Mouse (Mus musculus) embryonic facial prominence, embryonic 10.5 days (tissue): ENCODE results near the gene Snx18. TPM values are rescaled to one million over a fixed set of nuclear protein-coding genes. Genes with fewer than 3 reads are reported as not detected.

Experiments used
- DNase-seq: peaks from one replicate; pipeline ENCODE4 v3.0.0-alpha.2; 2017; ENCODE audit warnings: low spot score
- H3K27ac ChIP-seq: fragments of 300-500 bp; sonication (generic); replicated peaks from 2 replicates; pipeline ENCODE4 v1.5.1; 2016; ENCODE audit warnings: mild to moderate bottlenecking
- H3K27me3 ChIP-seq: fragments of 300-500 bp; sonication (generic); replicated peaks from 2 replicates; pipeline ENCODE4 v1.6.1; 2016; ENCODE audit warnings: low read depth, mild to moderate bottlenecking; ENCODE audit not compliant: poor library complexity, severe bottlenecking
- H3K36me3 ChIP-seq: fragments of 300-500 bp; sonication (generic); replicated peaks from 2 replicates; pipeline ENCODE4 v1.6.1; 2016; ENCODE audit warnings: mild to moderate bottlenecking, moderate library complexity
- H3K4me1 ChIP-seq: fragments of 300-500 bp; sonication (generic); 2 replicates; pipeline ENCODE4 v1.6.1; 2016
- H3K4me3 ChIP-seq: fragments of 300-500 bp; sonication (generic); 2 replicates; pipeline ENCODE4 v1.5.1; 2016; ENCODE audit warnings: mild to moderate bottlenecking, moderate library complexity
- H3K9me3 ChIP-seq: fragments of 300-500 bp; sonication (generic); 2 replicates; pipeline ENCODE4 v1.6.1; 2016; ENCODE audit warnings: mild to moderate bottlenecking
- WGBS: fragments of 180-500 bp; shearing (Covaris S2); methylation state at CpG from one replicate; pipeline ENCODE4 v1.1.7; 2016; 5-methylcytosine and 5-hydroxymethylcytosine counted together
- polyA plus RNA-seq: library from polyadenylated mRNA; unstranded; fragments of >200 nt; fragmentation: Nextera tagmentation; extraction: Ambion mirVana; gene quantifications from 2 replicates; pipeline ENCODE4 v1.2.1, GENCODE M21; 2016

The Snx18 gene
- polyA plus RNA-seq, 1 experiment from 2014 or later, result 18.0 TPM

DNA sequence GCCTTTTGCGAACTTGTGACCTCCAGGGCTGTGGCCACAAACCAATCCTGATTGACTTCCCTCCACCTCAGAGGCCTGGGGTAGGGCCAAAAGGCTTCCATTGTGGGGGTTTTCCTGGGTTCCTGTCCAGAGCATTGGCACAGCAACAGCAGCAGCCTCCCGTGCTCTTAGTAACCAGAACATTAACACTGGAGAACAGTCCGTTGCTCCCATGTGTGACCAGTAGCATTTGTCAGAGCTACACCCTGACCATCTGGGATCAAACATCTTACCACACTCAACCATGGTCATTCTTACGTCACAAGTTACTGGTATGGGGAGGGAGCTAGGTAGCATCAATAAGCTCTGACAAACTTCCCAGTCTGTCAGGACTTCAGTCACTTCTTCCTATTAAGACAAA is 28.1 kb downstream of the Snx18 start:
- Histone ChIP-seq H3K27ac (no peak overlapping the region), H3K4me1 (peaks cover 20% of the 10 kb centered on the region), H3K36me3 (peaks cover 49% of the 10 kb centered on the region), H3K4me3 (no peak overlapping the region), H3K27me3 (peaks cover 5% of the 10 kb centered on the region; the same call in 1 of the 2 replicates), H3K9me3 (no peaks in the 10 kb centered on the region)
- WGBS, result 95% methylated on average over 4 of the region's 4 CpGs
- DNase-seq, result no peak

DNA sequence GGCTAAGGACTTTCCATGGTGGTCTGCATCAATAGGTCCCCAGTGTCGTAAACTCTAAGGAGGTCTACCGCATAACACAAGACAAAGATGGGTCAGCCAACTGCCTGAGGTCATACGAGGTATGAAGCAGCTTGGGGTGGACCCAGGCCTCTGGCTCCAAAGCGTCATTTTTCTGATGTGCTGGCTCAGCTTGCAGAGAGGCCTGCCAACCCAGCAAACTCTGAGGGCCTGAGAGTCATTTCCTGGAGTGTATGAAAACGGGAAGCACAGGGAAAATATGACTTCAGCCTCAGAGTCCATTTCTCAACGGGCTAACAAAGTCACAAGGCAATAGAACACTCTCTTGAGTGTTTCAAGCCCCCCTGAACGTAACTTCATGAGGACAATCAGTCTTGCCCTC is 28.9 kb downstream of the Snx18 start:
- 83% methylated on average over 7 of the region's 7 CpGs for WGBS
- Histone ChIP-seq H3K4me3 (no peak overlapping the region), H3K9me3 (no peaks in the 10 kb centered on the region), H3K27me3 (peaks cover 5% of the 10 kb centered on the region), H3K36me3 (peaks cover 43% of the 10 kb centered on the region), H3K4me1 (peaks cover 22% of the 10 kb centered on the region), H3K27ac (no peak overlapping the region)
- no peak for DNase-seq

DNA sequence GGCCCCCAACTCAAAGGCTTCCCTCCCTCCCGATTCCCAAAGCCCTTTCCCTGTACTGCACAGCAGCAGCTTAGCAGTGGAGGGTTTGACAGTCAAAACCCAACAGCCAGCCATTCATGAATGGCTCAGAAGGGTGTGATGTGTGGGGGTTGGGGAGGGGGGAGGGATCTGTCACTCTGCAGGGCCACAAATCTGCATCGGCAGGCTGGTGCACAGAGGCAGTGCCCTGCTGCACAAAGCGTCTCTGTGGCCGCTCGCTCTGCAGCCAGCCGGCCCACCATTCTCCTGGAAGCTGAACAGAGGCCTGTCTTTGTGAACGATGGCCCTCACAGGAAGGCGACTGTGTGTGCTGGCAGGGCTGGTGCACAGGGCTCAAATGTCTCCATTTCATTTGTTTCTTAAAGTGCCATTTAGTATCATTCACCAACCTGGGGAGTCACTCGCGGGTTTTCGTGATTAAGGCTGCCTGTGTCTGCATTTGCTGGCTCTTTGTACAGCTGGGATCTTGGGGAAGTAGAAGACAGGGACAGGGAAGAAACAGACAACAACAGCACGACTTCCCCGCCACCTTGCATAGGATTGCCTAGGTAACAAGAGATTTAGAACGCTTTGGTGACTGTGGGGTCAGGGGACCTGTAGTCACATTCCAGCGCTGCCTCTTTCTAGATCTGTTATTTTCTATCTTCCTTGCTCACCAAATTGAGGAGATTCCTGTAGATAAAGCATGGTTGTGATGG is 31.0 kb downstream of the Snx18 start:
- 11% methylated on average over 15 of the region's 15 CpGs for WGBS
- Histone ChIP-seq H3K4me1 (peaks cover 31% of the 10 kb centered on the region), H3K27ac (peak overlapping the region; percentile 73), H3K4me3 (peak overlapping the region; percentile 36), H3K27me3 (peaks cover 5% of the 10 kb centered on the region), H3K36me3 (peaks cover 24% of the 10 kb centered on the region), H3K9me3 (no peaks in the 10 kb centered on the region)
- DNase-seq, result peak; percentile 64

DNA sequence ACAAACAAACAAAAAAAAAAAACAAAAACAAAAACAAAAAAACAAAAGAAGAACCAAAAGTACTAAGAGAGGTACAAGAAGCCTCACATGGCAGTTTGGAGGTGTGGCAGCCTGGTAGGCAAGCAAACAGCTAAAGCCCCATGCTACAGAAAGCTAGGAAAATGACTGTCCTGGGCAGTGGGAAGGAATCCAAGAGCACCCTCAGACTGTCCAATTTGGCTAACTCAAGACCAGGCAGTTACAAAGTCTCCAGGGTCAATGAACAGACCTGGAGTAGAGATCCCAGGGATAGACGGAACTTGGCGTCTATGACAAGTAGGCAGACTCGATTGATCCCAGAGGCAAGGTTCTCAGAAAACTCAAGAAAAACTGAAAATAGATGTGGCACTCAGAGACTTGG is 32.8 kb downstream of the Snx18 start:
- DNase-seq, result no peak
- Histone ChIP-seq H3K4me3 (no peak overlapping the region), H3K36me3 (peaks cover 7% of the 10 kb centered on the region), H3K27ac (no peak overlapping the region), H3K9me3 (no peaks in the 10 kb centered on the region), H3K4me1 (peaks cover 32% of the 10 kb centered on the region), H3K27me3 (peaks cover 5% of the 10 kb centered on the region)
- 89% methylated on average over 3 of the region's 3 CpGs for WGBS

DNA sequence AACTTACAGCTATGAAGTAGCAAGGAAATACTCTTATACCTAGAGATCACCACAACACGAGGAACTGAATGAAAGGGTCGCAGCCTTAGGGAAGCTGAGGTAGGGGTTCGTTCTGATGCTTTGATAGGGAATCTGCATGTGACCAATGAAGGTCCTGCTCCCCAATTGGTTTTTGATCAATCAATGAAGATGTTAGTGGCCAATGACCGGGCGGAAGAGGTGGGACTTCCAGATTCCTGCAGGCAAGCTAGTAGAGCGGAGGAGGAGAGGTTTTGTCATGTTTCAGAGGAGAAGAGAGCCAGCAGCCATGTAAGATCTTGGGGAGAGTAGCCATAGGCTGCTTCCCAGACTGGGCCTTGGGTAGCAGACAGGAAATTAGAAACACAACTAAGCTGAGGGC is 33.9 kb downstream of the Snx18 start:
- H3K4me3 ChIP-seq, result no peak overlapping the region
- no peaks in the 10 kb centered on the region for H3K9me3 ChIP-seq
- no peak overlapping the region for H3K27ac ChIP-seq
- DNase-seq, result no peak
- no peaks in the 10 kb centered on the region; the same call in 1 of the 2 replicates for H3K36me3 ChIP-seq
- peaks cover 5% of the 10 kb centered on the region for H3K27me3 ChIP-seq
- WGBS, result 61% methylated on average over 6 of the region's 6 CpGs
- H3K4me1 ChIP-seq, result peaks cover 32% of the 10 kb centered on the region

DNA sequence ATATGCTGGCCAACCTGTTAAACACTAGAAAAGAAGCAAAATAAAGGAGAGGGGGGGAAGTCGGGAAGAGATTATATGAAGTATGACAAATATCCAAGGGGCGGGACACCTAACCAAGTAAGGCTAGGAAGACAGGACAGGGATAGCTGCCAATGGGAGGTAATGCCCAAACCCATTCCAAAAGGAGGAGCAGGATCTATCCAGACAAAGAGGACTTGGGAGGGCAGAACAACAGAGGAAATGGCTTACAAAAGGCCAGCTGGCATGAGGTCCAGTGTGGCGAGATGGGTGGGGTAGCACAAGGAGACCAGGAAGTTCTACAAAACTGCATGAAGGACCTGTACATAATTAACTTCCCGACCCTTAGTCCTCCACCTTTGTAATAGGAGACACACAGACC is 34.8 kb downstream of the Snx18 start:
- no peak overlapping the region for H3K27ac ChIP-seq
- 83% methylated on average over 4 of the region's 4 CpGs for WGBS
- H3K4me3 ChIP-seq, result no peak overlapping the region

DNA sequence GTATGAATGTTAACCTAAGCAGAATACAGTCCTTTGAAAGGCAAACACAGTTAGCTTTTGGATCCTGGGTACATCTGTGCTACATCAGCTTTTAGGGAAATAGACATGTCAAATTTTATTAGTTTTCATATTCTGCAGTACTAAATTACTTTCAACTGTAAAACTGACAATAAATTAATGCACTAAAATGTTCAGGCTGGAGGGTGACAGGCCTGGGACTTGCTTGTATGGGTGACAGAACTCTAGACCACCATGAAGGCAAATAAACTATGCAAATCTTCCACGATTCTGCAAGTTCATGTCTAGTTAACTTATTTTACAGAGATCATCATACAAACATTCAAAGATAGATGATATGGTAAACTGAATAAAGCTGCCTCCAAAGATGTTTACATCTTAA is 36.3 kb downstream of the Snx18 start:
- peaks cover 21% of the 10 kb centered on the region for H3K4me1 ChIP-seq
- H3K27ac ChIP-seq, result no peak overlapping the region
- H3K9me3 ChIP-seq, result no peaks in the 10 kb centered on the region
- WGBS, result 83% methylated on average over 1 of the region's 1 CpGs
- no peak for DNase-seq
- no peak overlapping the region for H3K4me3 ChIP-seq
- no peaks in the 10 kb centered on the region for H3K36me3 ChIP-seq
- H3K27me3 ChIP-seq, result peaks cover 5% of the 10 kb centered on the region

More for the DNA sequence above, 34.8 kb downstream of the Snx18 start:
- no peak for DNase-seq
- Histone ChIP-seq H3K36me3 (no peaks in the 10 kb centered on the region), H3K9me3 (no peaks in the 10 kb centered on the region), H3K27me3 (peaks cover 5% of the 10 kb centered on the region), H3K4me1 (peaks cover 32% of the 10 kb centered on the region)

DNA sequence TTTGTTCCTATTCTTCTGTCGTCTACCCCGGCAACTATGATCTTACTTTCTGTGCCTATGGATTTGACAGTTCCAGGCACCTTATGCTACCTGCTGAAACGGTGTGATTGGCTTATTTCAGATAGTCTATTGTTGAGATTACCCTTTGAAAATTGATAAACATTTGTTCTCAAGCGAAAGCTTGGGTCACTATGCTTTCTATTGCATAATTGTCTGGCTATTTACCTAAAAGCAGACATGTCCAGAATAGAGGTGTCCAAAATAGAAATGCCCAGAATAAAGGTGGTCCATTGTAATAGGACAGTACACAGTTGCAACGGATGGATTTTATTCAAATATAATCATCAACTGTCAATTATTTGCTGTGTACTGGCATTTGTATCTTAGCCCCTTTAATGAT is 36.9 kb downstream of the Snx18 start:
- no peak overlapping the region for H3K4me3 ChIP-seq
- H3K27me3 ChIP-seq, result peaks cover 4% of the 10 kb centered on the region
- no peaks in the 10 kb centered on the region for H3K36me3 ChIP-seq
- H3K4me1 ChIP-seq, result peaks cover 15% of the 10 kb centered on the region
- no peak for DNase-seq
- H3K27ac ChIP-seq, result no peak overlapping the region
- 91% methylated on average over 5 of the region's 5 CpGs for WGBS
- no peaks in the 10 kb centered on the region for H3K9me3 ChIP-seq

DNA sequence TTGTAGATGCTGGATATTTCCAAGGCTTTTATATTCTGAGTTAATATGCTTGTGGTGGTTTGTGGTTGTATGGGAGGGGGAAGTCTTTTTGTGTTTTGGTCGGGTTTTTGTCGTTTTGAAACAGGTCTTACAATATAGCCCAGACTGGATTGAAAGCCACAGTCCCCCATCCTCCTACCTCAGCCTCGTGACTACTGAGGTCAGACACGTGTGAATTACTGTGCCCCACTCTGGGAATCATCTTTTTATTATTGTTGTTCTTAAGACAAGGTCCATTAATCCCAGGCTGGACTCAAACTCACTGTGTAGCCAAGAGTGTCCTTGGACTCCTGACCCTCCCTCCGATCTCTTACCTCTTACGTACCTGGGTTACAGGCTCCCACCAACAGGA is 38.0 kb downstream of the Snx18 start:
- DNase-seq, result no peak

DNA sequence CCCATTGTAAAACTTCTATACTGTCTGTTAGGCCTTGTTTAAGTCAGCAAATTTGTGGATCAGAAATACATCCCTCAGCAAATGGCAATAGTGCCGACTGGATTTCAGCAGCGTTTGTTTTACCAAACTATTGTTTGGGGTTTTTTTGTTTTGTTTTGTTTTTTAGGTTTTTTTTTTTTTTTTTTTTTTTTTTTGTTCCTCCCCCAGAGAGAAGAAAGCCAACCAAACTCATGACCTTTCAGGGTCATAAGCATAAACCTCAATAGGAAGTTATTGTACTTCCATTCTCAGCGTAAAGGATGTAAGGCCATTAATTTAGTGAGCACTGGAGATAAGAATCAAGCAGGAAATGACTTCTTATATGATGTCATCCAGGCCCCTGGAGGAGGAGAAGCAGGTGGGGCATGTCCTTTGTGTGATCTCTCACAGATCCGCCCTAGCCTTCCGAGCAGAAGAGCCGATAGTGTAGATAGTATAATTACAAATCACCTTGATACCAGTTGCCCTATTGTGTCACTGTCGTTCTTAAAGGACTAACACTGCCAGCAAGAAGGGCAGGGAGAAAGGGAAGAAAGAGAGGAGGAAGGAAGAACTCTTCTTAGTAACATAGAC is 38.5 kb downstream of the Snx18 start:
- H3K4me1 ChIP-seq, result peaks cover 12% of the 10 kb centered on the region; the same call in 1 of the 2 replicates
- DNase-seq, result no peak
- no peaks in the 10 kb centered on the region for H3K36me3 ChIP-seq
- 65% methylated on average over 7 of the region's 7 CpGs for WGBS
- H3K4me3 ChIP-seq, result no peak overlapping the region
- H3K27me3 ChIP-seq, result no peaks in the 10 kb centered on the region; the same call in 1 of the 2 replicates
- H3K9me3 ChIP-seq, result no peaks in the 10 kb centered on the region
- H3K27ac ChIP-seq, result no peak overlapping the region

More for the DNA sequence above, 38.0 kb downstream of the Snx18 start:
- Histone ChIP-seq H3K4me1 (peaks cover 12% of the 10 kb centered on the region; the same call in 1 of the 2 replicates), H3K4me3 (no peak overlapping the region), H3K36me3 (no peaks in the 10 kb centered on the region), H3K27ac (no peak overlapping the region), H3K9me3 (no peaks in the 10 kb centered on the region), H3K27me3 (no peaks in the 10 kb centered on the region; the same call in 1 of the 2 replicates)
- 81% methylated on average over 6 of the region's 6 CpGs for WGBS

DNA sequence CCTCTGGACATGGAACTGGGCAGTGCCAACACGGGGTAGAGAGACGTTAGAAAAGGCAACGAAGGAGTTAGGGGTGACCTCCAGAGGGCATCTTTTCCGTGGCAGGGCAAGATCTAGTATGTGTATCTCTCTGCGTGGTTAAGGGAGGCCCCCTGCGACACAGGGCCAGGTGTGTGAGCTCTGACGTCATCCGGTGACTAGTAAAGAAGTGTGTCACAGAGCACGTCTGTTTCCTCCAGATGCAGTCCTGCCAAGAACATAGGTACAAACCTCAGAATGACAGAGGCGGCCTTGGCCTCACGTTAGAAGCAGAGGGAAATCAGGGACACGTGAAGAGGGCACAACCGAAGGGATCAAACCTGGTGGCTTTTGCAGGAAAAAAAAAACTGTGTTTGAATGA is 44.1 kb downstream of the Snx18 start:
- Histone ChIP-seq H3K4me1 (no peaks in the 10 kb centered on the region), H3K27ac (no peak overlapping the region), H3K27me3 (0 out of 2 replicates have a peak, but pooled peaks cover 6% of the 10 kb centered on the region), H3K9me3 (no peaks in the 10 kb centered on the region), H3K4me3 (no peak overlapping the region), H3K36me3 (no peaks in the 10 kb centered on the region)
- WGBS, result 88% methylated on average over 13 of the region's 13 CpGs
- no peak for DNase-seq

DNA sequence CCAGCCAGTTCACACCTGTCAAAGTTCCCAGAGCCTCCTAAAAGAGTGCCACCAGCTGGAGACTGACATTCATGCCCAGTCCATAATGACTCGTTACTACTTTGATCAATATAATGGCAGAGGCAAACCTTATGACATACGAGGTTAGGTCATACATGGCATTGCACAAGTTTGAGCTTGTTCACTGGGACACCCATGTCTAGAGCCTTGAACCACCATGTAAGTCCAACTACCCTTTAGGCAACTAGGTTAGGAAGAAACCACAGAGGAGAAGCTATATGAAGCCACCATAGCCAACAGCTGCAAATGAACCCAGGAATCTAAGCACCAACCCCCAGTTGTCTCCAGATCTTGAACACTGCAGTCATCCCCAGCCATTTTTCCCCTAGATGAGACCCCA is 45.0 kb downstream of the Snx18 start:
- Histone ChIP-seq H3K27me3 (0 out of 2 replicates have a peak, but pooled peaks cover 6% of the 10 kb centered on the region), H3K36me3 (no peaks in the 10 kb centered on the region), H3K4me3 (no peak overlapping the region), H3K27ac (no peak overlapping the region), H3K9me3 (no peaks in the 10 kb centered on the region), H3K4me1 (no peaks in the 10 kb centered on the region)
- 95% methylated on average over 2 of the region's 2 CpGs for WGBS
- DNase-seq, result no peak
